Mouse (Mus musculus) right cerebral cortex, adult 18-20 months (tissue): ENCODE data around the gene Ptprj.
A peak's percentile ranks its signal among the peaks of the same experiment; 100 is the strongest.

Source experiments
- DNase-seq: peaks from one replicate; pipeline ENCODE4 v3.0.0; 2022; ENCODE audit warnings: mixed read lengths

Ptprj gene

DNA sequence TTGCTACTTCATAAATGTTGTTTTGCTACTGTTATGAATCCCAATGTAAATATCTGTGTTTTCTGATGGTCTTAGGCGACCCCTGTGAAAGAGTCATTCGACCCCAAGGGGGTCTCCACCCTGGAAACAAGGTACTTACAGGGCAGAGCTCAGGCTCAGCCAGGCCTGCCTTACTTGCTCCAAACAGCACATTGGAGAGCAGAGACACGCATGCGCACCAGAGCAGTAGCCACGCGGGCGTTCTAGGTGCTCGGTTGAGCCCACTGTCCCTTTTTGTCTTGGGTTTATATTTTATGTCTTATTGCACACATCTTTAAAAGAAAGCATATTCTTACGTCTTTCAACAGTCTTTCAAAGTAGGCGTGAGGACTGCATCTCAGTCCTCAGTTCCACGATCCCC is 22.1 kb downstream of the Ptprj start:
- no peak for DNase-seq

DNA sequence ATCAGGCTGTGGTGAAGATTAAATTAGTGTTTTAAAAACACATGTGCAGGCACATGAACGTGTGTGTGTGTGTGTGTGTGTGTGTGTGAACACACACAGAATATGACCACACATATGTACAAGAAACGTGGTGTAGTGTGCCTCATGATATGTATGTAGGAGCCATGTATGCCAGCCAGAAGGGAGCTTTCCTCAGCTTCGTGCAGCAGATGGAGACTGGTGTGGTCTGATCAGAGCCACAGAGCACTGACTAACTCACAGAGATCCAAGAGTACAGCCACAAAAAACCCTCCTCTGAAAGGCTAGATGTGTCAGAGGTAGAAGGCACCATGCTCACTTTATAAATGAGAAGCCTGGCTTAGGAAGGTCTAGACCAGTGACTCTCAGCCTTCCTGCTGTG is 22.5 kb downstream of the Ptprj start:
- no peak for DNase-seq

DNA sequence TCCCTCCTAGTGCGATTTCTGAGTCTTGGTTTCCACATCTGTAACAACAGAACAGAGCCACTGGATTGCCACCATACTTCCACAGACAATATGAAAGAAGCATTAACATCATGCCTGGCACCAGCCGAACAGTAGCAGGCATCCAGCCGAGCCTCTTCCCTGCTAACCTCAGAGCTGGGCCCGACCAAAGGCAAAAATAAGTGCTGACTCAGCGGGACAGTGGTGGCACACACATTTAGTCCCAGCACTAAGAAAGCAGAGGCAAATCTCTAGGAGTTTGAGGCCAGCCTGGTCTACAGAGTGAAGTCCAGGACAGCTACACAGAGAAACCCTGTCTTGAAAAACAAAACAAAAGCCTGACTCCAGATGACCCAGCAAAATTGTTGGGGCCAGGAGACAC is 24.7 kb downstream of the Ptprj start:
- no peak for DNase-seq

DNA sequence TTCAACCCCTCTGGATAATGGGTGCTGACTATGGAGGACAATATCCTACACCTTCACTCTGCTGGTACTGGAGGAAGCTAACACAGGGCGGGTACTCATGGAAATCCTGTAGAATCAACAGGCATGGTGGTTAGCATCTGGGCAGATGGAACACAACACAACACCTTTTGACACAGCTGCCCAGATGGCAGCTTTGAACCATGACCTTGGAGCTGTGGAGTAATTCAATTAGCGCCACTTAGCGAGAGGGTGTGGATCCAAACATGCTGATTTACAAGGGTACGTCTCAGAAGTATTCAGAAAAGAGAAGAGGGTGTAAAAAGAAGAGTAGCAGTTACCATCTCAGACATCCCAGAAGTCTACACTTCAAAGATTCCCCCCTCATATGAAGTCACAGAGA is 25.6 kb downstream of the Ptprj start:
- no peak for DNase-seq

DNA sequence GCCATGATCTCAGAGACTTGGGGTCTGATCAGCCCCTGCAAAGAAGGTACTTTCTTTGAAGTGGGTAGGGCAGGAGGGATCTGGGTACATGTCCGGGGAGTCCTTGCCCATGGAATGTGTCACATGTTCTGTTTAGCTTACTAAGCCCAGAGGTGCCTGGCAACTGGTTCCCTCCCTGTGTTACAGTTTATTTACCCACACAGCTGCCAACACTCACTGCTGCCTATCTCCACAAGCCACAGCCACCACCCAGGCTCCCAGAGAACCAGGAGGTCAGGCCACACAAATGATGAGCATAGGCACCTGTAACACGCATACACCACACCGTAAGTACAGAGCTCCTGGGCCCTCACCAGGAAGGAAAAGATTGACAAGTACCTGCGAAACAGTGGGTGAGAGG is 26.6 kb downstream of the Ptprj start:
- no peak for DNase-seq

DNA sequence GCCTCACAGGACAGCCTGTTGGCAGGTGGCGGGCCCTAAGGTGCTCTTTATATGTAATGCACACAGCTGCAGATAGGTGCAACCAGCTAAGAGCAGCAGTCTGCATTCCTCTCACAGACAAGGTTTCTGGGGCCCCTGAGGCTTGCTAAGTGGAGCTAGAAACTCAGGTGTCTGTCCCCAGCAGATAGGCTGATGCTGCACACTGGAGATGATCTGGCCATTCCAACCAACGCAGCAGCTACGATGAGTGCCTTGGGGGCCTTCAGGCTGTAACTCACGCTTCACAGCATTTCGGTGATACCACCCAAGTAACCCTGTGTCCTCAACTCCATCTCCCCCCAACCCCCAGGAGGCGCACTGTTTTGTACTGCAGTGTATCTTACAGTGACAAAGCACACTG is 29.8 kb downstream of the Ptprj start:
- no peak for DNase-seq

DNA sequence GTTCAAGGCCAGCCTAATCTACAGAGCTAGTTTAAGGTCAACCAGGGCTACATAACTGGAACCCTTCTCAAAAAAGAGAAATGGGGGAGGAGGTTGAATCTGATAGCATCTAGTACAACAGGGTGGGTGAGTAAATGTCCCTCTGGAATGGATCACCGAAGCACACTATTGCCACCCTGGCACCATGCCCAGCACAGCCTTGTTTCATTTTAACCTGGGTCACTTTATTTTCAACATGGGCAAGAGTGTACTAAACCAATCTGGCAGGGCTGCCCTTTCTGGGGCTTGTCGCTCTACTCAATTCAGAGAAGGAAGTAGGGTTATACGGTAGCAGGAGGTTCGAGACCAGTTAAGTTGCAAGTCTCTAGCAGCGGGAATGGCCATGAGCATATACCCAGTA is 31.9 kb downstream of the Ptprj start:
- DNase-seq: no peak

DNA sequence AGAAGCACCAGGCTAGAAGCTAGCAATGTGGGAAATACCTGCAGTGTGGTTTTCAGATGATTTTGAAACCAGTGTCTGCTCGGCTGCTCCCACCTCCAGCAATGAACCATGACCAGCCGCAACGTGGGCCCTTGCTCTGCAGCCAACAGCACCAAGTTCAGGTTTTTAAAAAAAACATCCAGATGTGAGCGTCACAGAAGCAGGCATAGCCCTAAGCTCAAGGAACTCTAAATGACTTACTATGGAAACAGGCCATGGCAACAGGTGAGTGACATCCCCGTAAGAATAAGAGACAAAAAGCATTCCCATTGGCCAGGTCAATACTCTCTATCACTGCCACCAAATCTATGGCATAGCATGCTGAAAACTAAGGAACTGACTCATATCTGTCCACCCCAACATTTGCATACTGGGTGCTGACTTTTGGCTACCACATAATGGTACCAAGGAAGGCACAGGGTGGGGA is 33.3 kb downstream of the Ptprj start:
- DNase-seq: no peak

DNA sequence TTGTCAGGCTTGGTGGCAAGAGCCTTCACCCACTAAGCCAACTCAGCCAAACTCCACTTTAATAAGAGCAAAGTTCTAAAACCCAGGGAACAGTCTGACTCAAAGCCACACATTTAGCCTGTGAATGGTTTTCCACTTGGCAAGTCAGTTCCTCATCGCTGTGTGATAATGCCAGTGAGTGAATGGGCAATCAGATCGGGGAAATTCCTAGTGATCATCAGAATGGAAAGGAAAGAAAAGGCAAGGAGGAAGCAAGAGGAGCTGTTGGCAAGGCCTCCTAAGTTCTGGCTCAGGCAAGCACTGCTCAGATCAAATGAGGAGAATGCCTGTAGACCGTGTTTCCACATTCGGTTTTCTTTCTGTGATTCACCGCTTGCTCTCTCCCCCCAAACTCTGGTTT is 35.2 kb downstream of the Ptprj start:
- peak; percentile 46 for DNase-seq

DNA sequence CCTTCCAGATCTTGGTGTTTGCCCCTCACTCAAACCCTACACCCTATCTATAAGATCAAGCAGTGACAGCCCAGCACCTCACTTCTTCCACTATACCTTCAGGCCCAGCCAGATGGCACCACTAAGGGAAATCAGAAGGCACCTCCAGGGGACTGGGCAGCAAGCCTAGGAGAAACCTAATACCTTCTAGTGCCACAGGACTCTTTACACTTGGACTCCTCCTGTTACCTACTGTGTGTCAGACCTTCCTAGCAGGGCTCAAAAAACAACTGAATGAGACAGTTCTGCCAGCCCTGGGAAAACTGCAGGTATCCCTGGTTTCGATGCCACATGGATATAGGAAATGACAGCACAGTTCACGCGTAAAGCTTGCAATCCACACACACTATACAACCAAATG is 36.5 kb downstream of the Ptprj start:
- DNase-seq: no peak

DNA sequence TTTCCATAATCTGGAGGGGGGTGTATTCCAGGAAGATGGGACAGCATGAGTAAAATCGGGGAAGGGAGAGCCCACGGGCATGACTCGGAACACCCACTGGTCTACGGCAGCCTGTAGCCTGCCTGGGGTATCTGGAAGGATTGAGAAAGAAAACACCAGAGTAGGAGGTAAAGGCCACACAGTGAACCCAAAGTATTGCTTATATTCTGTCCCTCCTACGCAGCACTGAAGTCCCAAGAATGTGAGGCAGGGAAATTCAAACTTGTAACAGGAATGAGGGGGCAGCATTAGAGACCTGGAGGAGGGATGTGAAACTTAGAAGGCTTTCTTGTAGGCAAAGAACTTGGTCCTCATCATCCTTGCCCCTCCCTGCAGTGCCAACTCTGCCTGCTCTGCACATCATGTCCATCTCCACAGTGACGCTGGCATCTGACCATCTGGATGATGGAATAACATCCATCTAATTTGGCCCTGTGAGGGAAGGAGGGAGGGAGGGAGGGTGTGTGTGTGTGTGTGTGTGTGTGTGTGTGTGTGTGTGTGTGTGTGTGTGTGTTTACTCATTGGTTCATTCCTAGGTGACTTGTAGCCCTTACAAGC is 37.2 kb downstream of the Ptprj start:
- DNase-seq: no peak

DNA sequence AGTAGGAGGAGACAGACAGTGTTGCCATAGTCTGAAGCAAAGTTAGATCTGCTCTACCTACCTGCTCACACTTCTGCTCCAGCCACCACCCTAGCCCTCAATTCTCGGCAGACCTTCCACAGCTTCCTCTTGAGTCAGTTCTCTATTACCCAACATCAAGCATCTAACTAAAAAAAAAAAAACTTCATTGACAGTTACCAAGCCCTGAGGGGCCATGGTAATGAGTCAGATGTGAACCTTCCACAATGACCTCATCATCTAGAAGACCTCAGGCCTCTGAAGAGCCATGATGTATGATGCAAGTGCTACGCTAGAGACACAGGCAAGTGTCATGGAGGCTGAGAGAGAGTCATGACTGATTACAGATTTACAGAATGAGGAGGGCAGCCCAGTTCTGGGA is 37.8 kb downstream of the Ptprj start:
- DNase-seq: no peak

DNA sequence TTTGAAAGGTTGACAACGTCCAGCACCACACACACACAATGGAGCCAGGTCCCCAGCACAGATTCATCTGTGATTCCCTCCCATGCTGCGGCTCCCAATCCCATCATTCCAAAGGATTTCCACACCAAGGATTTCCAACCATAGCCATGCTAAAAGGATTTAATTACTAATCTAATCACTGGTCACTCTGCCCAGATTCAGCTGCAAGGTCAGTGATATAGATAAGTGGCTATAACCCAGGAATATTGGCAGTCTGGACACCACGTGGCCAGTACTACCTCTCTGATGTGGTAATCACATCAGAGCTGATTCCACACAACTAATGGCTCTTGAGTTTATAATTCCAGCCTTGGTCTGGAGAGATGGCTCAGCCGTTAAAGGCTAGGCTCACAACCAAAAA is 41.2 kb downstream of the Ptprj start:
- DNase-seq: no peak

DNA sequence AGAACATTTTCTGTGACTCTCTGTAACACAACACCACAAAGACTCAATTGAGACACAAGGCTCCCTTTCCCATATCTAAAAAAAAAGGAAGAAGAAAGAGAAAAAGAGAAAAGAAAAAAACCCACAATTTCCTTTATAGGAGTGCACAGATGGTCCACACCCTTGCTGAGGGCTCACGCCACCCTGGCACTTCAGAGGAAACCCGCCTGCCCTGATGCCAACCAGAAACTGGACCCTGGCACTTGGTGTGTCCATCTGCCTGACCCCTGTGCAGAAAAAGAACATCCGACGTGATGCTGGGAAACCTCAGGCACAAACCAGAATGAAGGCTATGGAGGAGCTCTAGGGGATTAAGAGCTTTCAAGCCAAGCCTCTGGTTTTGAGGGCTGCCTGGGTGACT is 43.2 kb downstream of the Ptprj start:
- no peak for DNase-seq

DNA sequence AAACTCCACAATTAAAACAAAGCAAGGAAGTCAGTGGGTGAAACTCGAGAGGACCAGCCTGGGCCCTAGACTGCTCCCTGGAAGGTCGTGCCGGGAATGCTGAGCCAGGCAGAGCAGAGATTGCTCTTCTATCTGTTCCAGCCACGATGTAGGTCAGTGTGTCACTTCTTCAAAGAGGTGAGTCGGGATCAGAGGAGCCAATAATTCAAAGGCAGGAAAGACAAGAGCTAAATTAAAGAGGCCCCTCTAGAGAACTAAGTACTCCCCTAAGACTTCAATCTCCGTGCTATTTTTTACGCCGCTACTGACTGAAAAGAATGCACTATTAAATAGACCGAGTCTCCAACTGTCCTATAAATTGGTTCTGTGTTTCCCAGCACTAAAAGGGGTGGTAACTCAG is 43.9 kb downstream of the Ptprj start:
- no peak for DNase-seq

DNA sequence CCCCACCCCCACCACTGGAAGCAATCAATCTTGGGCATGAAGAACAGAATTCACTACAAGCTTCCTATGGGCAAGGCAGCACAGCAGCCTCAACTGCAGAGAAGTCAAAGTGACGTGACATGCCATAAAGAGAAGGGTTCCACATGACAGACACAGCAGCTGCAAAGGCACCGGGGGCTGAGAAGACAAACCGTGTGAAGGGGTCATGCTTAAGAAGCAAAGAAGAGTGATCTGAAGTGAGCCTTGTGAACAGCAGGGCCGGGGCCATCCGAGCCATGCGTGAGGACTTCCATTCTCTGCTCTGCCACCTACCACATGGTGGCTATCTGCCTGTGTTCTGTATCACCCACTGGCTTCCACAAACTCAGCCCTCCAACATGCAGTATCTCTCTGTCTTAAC is 45.7 kb downstream of the Ptprj start:
- no peak for DNase-seq

DNA sequence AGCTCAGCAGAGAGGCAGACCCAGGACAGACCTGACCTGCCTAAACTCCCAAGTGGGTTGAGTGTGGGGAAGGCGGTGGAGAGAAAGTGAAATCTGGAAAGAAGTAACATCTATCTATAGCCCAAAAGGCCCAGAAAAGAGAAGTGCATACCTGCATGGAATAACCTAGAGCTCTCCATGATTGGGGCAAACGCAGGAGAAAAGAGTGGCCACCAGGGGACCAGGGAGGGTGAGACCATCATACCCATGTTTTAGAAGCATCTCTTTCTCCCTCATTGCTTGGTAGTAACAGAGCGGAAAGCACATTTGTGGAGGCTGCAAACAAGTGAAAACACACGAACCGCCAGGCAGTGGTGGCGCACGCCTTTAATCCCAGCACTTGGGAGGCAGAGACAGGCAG is 46.5 kb downstream of the Ptprj start:
- DNase-seq: no peak

DNA sequence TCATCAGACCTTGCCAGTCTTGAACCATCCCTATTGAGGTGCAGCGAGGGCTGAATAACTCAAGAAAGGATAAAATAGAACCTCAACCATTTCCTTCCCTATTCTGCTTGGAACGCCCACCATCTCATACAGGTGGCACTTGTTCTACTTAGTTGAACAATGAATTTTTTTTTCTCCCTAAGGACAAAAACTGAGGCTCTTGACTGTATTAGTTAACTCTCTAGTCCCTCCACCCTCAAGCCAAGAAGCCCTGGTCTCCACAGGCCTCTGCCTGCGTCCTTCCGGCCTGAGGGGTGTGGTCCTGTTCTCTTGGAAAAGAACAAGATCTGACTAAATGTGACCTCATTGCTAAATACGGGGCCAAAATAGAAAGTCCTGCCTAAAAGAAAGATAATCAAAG is 48.4 kb downstream of the Ptprj start:
- DNase-seq: no peak

DNA sequence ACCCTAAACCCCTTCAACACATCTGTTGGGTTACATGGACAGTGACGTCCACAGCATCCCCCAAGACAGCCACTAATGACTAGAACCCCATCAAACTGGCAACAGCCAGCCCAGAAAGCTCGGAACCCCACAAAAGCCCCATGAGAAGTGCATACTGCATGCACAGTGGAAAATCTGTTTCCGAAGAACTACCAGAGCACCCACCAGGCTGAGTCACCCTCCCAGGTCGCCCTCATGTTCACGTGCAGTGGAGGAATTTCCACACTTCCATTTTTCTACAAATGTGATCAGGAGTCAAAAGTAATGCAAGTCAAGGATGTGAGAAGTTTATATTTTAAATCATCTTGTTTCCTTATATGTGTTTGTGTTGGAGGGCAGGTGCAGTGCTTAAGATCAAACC is 52.3 kb downstream of the Ptprj start:
- no peak for DNase-seq

DNA sequence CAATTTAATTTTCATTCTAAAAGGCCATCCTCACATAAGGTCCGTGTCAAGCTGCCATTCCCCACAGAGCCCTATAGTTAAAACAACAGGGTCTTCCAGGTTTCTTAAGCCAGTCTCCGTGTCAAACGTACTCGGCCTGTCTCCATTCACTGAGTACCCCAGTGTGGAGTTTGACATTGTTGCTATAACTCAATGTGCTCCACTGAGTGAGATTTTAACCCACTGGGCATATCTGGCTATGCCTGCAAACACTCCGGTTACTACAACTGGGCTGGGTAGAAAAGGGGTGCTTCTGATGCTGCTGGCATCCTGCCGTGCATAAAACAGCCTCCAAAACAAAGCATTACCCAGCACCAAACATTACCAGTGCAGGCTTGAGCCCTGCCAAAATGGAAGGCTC is 53.5 kb downstream of the Ptprj start:
- DNase-seq: no peak

DNA sequence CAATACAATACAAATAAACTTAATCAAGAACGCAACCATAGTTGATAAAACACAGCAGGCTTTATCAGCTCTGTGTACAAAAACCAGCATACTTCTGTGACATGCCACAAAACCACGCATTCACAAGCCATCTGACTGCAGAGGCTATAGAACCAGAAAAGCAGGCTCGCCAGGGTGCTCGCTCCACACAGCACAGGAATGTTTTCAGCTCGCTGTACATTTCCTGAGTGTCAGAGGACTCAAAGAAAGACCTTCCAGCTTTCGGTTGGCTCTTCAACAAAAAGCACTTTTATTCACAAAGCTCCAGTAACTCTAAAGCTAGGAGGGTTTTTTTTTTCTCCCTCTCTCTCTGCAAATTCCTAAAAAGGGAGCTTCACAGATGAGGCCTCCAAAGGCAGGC is 53.9 kb downstream of the Ptprj start:
- DNase-seq: no peak

DNA sequence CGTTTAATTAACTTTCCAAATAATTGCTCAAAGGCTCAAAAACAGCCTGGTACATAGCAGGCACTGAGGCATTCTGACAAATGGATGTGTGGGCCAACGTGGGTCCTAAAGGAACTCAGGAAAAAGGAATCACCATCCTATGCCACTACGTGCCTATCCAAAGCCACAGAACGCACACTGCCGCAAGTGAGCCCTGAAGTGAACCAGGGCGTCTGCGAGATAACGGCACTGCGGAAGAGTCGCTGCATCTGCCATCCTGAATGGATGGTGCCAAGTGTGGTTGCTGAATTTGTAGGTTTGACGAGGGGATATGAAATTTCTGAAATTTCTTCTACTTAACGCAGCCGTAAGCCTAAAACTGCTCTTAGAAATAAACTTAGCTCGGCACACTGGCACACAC is 54.6 kb downstream of the Ptprj start:
- no peak for DNase-seq

DNA sequence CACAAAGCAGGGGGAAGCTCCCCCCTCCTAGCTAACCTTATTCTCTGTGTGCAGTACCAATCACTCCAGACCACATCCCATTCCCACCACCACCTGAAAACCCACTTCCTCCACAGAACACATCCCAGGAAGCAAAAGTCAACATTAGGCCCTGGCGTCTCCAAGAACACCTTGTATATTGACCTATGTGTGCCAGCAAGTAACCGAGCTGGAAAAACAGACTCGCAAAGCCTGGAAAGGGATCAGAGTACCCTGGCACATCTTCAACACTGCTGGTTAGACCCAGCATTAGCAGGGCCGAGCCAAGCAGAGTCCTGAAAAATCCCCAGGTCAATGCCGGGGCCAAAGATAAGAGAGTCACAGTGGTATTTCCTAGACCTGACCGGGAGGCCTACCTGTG is 58.0 kb downstream of the Ptprj start:
- DNase-seq: no peak

DNA sequence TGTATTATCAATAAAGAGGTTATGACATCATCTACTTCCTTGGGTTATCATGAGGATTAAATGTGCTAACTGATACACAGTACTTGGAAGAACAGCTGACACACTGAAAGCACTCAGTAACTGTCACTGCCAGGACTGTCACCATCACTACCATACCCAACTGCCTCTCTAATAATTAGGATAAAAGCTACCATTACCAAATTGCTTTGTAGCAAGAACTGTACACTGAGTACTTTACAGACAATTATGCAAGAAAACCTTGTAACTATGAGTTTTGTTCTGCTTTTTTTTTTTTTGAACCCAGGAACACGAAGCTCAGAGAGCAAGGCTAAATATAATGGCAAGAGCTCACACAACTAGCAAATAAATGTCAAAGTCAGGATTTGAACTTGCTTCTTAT is 58.5 kb downstream of the Ptprj start:
- DNase-seq: no peak

DNA sequence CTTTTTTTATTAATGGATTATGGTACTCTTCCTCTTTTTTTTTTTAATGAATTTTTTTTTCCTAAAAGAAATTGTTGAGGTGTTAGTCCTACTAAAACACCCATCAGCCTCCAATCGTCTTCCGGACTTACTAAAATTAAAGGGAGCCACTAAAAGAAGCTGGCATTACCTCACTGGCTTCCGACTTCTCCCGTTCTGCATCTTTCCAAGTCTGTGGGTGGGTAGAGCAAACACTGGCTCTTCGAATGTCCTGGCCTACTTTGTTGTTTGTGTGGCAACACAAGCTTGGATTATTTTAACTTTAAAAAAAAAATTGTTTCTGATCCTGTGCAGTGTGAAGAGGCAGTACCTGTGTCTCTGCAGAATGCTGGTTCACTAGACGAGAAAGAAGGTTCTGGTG is 62.2 kb downstream of the Ptprj start:
- peak; percentile 67 for DNase-seq

DNA sequence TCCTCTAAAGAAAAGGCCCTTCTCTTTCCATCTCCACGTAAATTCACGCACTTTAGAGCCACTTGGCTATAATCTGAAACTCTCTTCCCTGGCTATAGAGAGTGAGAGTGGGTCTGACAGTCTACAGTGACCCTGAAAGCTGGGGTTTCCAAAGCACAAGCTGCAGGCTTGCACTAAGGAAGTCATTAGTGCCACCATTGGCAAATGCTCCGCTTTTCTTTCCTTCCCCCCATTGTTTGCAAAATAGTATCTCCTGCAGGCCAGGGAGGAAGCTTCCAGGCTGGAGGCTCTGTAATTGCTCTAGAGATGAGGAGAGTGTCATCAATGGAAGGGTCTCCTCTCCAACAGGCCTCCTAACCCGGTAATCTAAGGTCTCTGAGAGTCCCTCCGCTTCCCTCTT is 65.5 kb downstream of the Ptprj start:
- DNase-seq: no peak
